Mouse (Mus musculus) embryonic fibroblast, embryonic 13.5 days (primary cell): ENCODE data around the gene 1110032A03Rik.

ENCODE experiments used
- CTCF ChIP-seq: IDR thresholded peaks from 2 replicates; pipeline ENCODE4 v1.5.1; 2011; ENCODE audit warnings: mild to moderate bottlenecking, control low read depth, low read length, moderate library complexity, borderline replicate concordance; ENCODE audit not compliant: insufficient read depth
- POLR2A ChIP-seq: IDR thresholded peaks from 2 replicates; pipeline ENCODE4 v1.6.1; 2011; ENCODE audit warnings: low read depth, mild to moderate bottlenecking, control low read depth, low read length, moderate library complexity

DNA sequence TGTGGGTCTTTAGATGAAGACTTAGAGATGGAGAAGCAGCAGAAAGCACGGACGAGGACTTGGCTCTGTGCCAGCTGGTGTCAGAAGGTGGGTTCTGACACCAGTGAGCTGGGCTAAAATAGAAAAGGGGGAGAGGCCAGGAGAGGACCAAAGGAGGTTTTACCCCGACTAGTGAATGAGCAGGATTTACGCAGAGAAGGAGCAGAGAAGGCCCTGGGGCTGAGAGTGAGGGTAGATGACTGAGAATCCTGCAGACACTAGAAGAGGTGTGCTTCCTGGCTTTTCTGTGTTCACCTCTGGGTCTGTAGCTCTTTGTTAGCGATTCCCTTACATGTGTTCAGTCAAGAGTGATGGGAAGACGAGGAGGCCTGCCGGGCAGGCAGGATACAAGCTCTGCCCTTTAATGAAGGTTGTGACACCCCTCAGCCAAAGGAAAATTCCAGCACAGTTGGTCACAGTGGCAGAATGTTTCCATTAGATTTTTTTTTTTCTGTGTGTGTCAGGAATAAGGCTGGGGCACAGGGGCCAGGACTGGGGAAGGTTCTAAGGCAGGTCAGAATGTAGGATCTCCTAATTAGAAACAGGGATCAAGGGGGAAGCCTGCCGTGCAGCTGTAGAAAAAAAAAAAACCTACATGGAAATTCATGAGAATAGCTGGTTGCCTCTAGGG, 49.3 kb downstream of the 1110032A03Rik start:
- TF ChIP-seq CTCF = no peak
- no peak for TF ChIP-seq POLR2A
